Mouse (Mus musculus) E14TG2a.4 (cell line): Measurements from ENCODE around the gene Tst.

Source experiments
- H3K27me3 ChIP-seq: 2 replicates; pipeline ENCODE4 v1.6.1; 2014; ENCODE audit warnings: low read length, control low read depth; ENCODE audit not compliant: insufficient read depth
- H3K36me3 ChIP-seq: 2 replicates; pipeline ENCODE4 v1.6.1; 2014; ENCODE audit warnings: low read length, control low read depth; ENCODE audit not compliant: insufficient read depth
- H3K4me1 ChIP-seq: replicated peaks from 2 replicates; pipeline ENCODE4 v1.6.1; 2014; ENCODE audit warnings: low read depth, low read length, control low read depth
- H3K4me3 ChIP-seq: replicated peaks from 2 replicates; pipeline ENCODE4 v1.5.1; 2014; ENCODE audit warnings: mild to moderate bottlenecking, low read length
- H3K9me3 ChIP-seq: 2 replicates; pipeline ENCODE4 v1.6.1; 2014; ENCODE audit warnings: low read length, control low read depth
- CTCF ChIP-seq: conservative IDR thresholded peaks from 2 replicates; pipeline ENCODE4 v1.5.1; 2014; ENCODE audit warnings: low read length
- NANOG ChIP-seq: IDR thresholded peaks from 2 replicates; pipeline ENCODE4 v1.6.1; 2014; ENCODE audit warnings: borderline replicate concordance, low read length, mixed read lengths
- POU5F1 ChIP-seq: IDR thresholded peaks from 2 replicates; pipeline ENCODE4 v1.6.1; 2014; ENCODE audit warnings: low read length, borderline replicate concordance

Tst gene

DNA sequence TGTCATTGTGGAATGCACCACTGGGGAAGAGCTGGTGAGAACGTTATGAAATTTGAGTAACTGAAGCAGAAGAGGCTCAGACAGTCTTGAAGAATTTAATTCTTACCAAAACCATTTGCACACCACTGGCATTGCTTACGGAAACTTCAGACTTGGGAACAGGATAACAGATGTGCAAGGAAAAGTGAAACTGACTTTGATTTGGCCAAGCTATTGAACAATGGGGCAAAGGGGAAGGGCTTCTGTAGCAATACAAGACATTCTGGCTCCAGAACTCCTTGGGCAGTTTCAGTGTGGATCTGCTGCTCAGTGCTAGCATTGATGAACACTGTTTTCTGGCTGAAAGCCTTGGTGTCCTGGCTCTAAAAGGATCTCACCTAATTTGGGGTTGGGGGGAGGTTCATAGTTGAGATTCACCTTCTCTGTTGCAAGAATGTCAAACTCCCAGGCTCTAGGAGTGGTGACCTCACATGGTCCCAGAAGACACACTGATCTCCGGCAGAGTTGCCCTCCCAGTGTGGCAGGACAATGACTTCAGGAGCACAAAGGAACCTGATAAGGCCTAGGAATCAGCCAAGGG, 54.0 kb downstream of the Tst start:
- Histone ChIP-seq H3K36me3 (no peaks in the 10 kb centered on the region), H3K9me3 (no peaks in the 10 kb centered on the region), H3K4me1 (no peaks in the 10 kb centered on the region), H3K4me3 (no peak overlapping the region), H3K27me3 (no peaks in the 10 kb centered on the region)
- TF ChIP-seq POU5F1 (no peak), CTCF (no peak), NANOG (no peak)
